18 mouse cellular contexts compared by ENCODE assay signal in the genomic region with DNA sequence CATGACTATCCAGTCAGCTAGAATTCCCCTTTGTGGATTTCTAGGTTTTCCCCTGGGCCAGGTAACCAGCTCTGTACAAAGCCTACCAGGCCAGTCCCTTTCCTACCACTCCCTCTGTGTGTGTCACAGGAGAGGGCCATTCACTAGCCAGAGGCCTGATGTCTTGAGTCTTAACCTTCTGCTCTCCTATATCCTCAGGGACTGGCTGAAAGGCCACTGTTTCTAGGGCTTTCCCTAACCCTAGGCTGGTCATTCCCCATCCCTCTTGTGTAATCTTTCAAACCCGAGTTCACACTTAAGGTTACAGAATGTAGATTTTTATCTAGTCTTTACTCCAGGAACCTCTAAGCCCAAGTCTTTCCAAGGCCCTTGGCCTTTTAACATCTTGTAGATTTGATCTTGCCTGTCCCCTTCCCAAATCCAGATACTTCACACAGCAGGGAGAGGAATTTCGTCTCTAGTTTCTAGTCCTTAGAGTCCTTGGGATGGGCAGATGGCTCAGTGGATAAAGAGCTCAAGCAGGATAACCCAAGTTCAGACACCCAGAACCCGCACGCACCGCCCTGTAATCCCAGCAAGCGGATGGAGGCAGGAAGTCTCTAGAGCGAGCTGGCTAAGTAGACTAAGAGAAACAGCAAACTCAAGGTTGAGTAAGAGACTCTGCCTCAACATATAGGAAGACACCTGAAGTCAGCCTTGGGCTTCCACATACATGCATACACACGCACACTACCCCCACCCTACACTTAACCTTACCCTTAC. TPM values are rescaled to one million over a fixed set of nuclear protein-coding genes. Genes with fewer than 3 reads are reported as not detected.
DNase-seq lines count a peak whose midpoint lies in the region; ATAC-seq and TF ChIP-seq lines count a peak whose summit lies in the region.
"Had no signal": no experiment of that assay in that cellular context is flagged by ENCODE, and none has a peak within 500 bp of the region (broad histone marks: within the 10 kb centered on the region; RNA-seq: fewer than 3 reads in every experiment).

No protein-coding gene starts in this region.

- peak overlapping the region; percentile 77 for H3K27ac ChIP-seq in kidney, adult 2 months (ENCODE audit: insufficient read depth, low read depth, low read length)
- peak overlapping the region; percentile 99 for H3K27ac ChIP-seq in liver, embryonic 15.5 days (replicated peaks)
- H3K27ac ChIP-seq: hindbrain, embryonic 10.5 days; limb, embryonic 13.5 days; midbrain, embryonic 10.5 days had no signal

- TF ChIP-seq CTCF in kidney, adult 2 months (conservative IDR thresholded peaks at IDR 0.05; ENCODE audit: insufficient read depth, insufficient read length, low read depth, low read length), result no peak
- TF ChIP-seq CTCF in G1E (IDR thresholded peaks at IDR 0.05; ENCODE audit: low read depth, low read length), result no peak

- no peaks in the 10 kb centered on the region for H3K27me3 ChIP-seq in kidney, adult 2 months (replicated peaks; ENCODE audit: control insufficient read depth, insufficient read depth, low read length)
- H3K27me3 ChIP-seq in G1E (ENCODE audit: insufficient read depth, low read length), result no peaks in the 10 kb centered on the region
- H3K27me3 ChIP-seq in liver, embryonic 15.5 days, result no peaks in the 10 kb centered on the region
- H3K27me3 ChIP-seq: limb, embryonic 13.5 days had no signal

- H3K36me3 ChIP-seq in kidney, adult 2 months (ENCODE audit: control insufficient read depth, insufficient read depth, low read length), result peaks cover 20% of the 10 kb centered on the region
- peaks cover 53% of the 10 kb centered on the region for H3K36me3 ChIP-seq in G1E (replicated peaks)
- peaks cover 61% of the 10 kb centered on the region for H3K36me3 ChIP-seq in liver, embryonic 15.5 days (replicated peaks)

- peaks cover 35% of the 10 kb centered on the region for H3K4me1 ChIP-seq in kidney, adult 2 months (ENCODE audit: control insufficient read depth, insufficient read depth, low read length)
- H3K4me1 ChIP-seq in G1E (ENCODE audit: insufficient read depth, low read depth, low read length), result peaks cover 57% of the 10 kb centered on the region
- H3K4me1 ChIP-seq in liver, embryonic 15.5 days (replicated peaks), result peaks cover 44% of the 10 kb centered on the region

- H3K9ac ChIP-seq in liver, embryonic 15.5 days, result peak overlapping the region; percentile 99; the same call in 1 of the 2 replicates
- H3K9ac ChIP-seq: forebrain, postnatal 0 days; limb, embryonic 13.5 days had no signal

- 74% methylated on average over 8 of the region's 8 CpGs for WGBS in kidney, adult 2 months
- WGBS in liver, embryonic 15.5 days (ENCODE audit: insufficient replicate concordance), result 72% methylated on average over 8 of the region's 8 CpGs

- peak; percentile 21 for DNase-seq in kidney, adult 2 months
- DNase-seq in kidney, adult 11 months, result no peak
- DNase-seq in G1E (ENCODE audit: low spot score) (no peak), adipocyte (ENCODE audit: low spot score) (peak; percentile 61)
- DNase-seq in cerebellum, adult 11 months, result no peak
- no peak for DNase-seq in thymus, postnatal 25 days
- DNase-seq: adrenal gland, postnatal 25 days; cerebellum, postnatal 10 days; embryo, embryonic 11 days; forebrain, postnatal 0 days; lung, postnatal 10 days; thymus, adult 18-20 months had no signal

- no peak for ATAC-seq in G1E (ENCODE audit: extremely low read depth, insufficient number of reproducible peaks, low FRiP score, poor library complexity, severe bottlenecking)
- ATAC-seq in liver, embryonic 15.5 days (ENCODE audit: insufficient read depth), result no peak
- ATAC-seq: forebrain, postnatal 0 days; inflammation-experienced regulatory T-cells, adult 6 months had no signal

- H3K9me3 ChIP-seq in G1E (replicated peaks), result no peaks in the 10 kb centered on the region
- no peaks in the 10 kb centered on the region for H3K9me3 ChIP-seq in liver, embryonic 15.5 days (replicated peaks)
- H3K9me3 ChIP-seq: hindbrain, embryonic 10.5 days; limb, embryonic 13.5 days; midbrain, embryonic 10.5 days had no signal

- no peak for TF ChIP-seq POLR2A in kidney, adult 2 months (IDR thresholded peaks at IDR 0.05; ENCODE audit: low read depth, low read length)

- peak overlapping the region; percentile 78 for H3K4me2 ChIP-seq in liver, embryonic 15.5 days
- H3K4me2 ChIP-seq: limb, embryonic 13.5 days had no signal

- peak overlapping the region; percentile 14; the same call in 1 of the 2 replicates for H3K4me3 ChIP-seq in kidney, adult 2 months (ENCODE audit: insufficient read depth, low read depth, low read length)
- H3K4me3 ChIP-seq in G1E (ENCODE audit: low read depth, low read length), result peak overlapping the region; percentile 56; the same call in 1 of the 2 replicates
- H3K4me3 ChIP-seq in liver, embryonic 15.5 days (replicated peaks), result peak overlapping the region; percentile 91
- H3K4me3 ChIP-seq: hindbrain, embryonic 10.5 days; limb, embryonic 13.5 days; midbrain, embryonic 10.5 days had no signal

RNA-seq across cellular contexts. Expression of a gene that starts 3.9 kb away (rescaled TPM):
- polyA plus RNA-seq in kidney, adult 2 months (2012; rRNA removed), result 27.0 and 41.2 TPM in 2 replicates
- total RNA-seq in G1E (2014; fragmentation: Nextera tagmentation) (83.0 and 116 TPM in 2 replicates), G1E (2017) (50.9 and 51.6 TPM in 2 replicates)
- polyA plus RNA-seq in G1E (2012), result 19.5 and 29.9 TPM in 2 replicates
- 65.7 and 68.7 TPM in 2 replicates for polyA plus RNA-seq in liver, embryonic 15.5 days (2015; fragmentation: Nextera tagmentation; extraction: Ambion mirVana)

RNA-seq across cellular contexts. Expression of a gene that starts 4.3 kb away (rescaled TPM):
- 124 and 164 TPM in 2 replicates for polyA plus RNA-seq in kidney, adult 2 months (2012; rRNA removed)
- total RNA-seq in G1E (2014; fragmentation: Nextera tagmentation), result 17.0 and 26.1 TPM in 2 replicates
- total RNA-seq in G1E (2017), result 41.7 and 48.6 TPM in 2 replicates
- 14.5 and 15.8 TPM in 2 replicates for polyA plus RNA-seq in G1E (2012)
- polyA plus RNA-seq in liver, embryonic 15.5 days (2015; fragmentation: Nextera tagmentation; extraction: Ambion mirVana), result 62.1 and 74.6 TPM in 2 replicates

RNA-seq across cellular contexts. Expression of a gene that starts 46.6 kb away (rescaled TPM):
- 2.1 and 2.2 TPM in 2 replicates for polyA plus RNA-seq in kidney, adult 2 months (2012; rRNA removed)
- not detected in 2 replicates for total RNA-seq in G1E (2014; fragmentation: Nextera tagmentation)
- total RNA-seq in G1E (2017), result 0.05 and 0.06 TPM in 2 replicates
- polyA plus RNA-seq in G1E (2012), result not detected in 2 replicates
- polyA plus RNA-seq in liver, embryonic 15.5 days (2015; fragmentation: Nextera tagmentation; extraction: Ambion mirVana), result 0.06 and 0.15 TPM in 2 replicates

RNA-seq across cellular contexts. Expression of a gene that starts 47.9 kb away (rescaled TPM):
- polyA plus RNA-seq in kidney, adult 2 months (2012; rRNA removed), result 881 and 1,007 TPM in 2 replicates
- total RNA-seq in G1E (2014; fragmentation: Nextera tagmentation) (not detected in 2 replicates), G1E (2017) (not detected in 2 replicates)
- 0.12 TPM in 1 of 2 replicates, not detected in the other for polyA plus RNA-seq in G1E (2012)
- 13.8 and 22.1 TPM in 2 replicates for polyA plus RNA-seq in liver, embryonic 15.5 days (2015; fragmentation: Nextera tagmentation; extraction: Ambion mirVana)
- total RNA-seq: adrenal gland, postnatal 25 days; gastrocnemius, adult 8-10 months had no signal

Comparison
In these comparisons a context has a peak if more than half of its experiments do, and no peak if none do; other contexts are left out.
1. DNase-seq: peak in kidney, adult 2 months (single experiment) and adipocyte (single experiment); none in kidney, adult 11 months (single experiment), G1E (single experiment), cerebellum, adult 11 months (single experiment) and thymus, postnatal 25 days (single experiment).
2. H3K4me3 ChIP-seq: peak in every context shown above with its lines; median percentile 91 in liver, embryonic 15.5 days; 56 in G1E; 14 in kidney, adult 2 months.